8 mouse cellular contexts compared by ENCODE assay signal in genomic region chr5:36695461-36696231, GRCm38 (mm10). TPM values are rescaled to one million over a fixed set of nuclear protein-coding genes. Genes with fewer than 3 reads are reported as not detected.
DNase-seq lines count a peak whose midpoint lies in the region; ATAC-seq and TF ChIP-seq lines count a peak whose summit lies in the region.

Gene D5Ertd579e, minus strand, starts transcription at chr5:36696024.

- H3K9ac ChIP-seq in embryonic facial prominence, embryonic 14.5 days (ENCODE audit: low read depth, low read length): peak within 1 kb of the TSS; percentile 93
- H3K9ac ChIP-seq in limb, embryonic 14.5 days (ENCODE audit: low read depth, low read length, severe bottlenecking): peak within 1 kb of the TSS; percentile 91
- H3K9ac ChIP-seq in midbrain, postnatal 0 days (replicated peaks; ENCODE audit: low read length, poor library complexity, severe bottlenecking): peak within 1 kb of the TSS; percentile 87

- H3K36me3 ChIP-seq in embryonic facial prominence, embryonic 14.5 days (ENCODE audit: control insufficient read depth, insufficient read depth, low read length): peaks cover 13% of the 10 kb centered on the region; the same call in 1 of the 2 replicates
- H3K36me3 ChIP-seq in limb, embryonic 14.5 days (ENCODE audit: control insufficient read depth, insufficient read depth, low read length): no peaks in the 10 kb centered on the region
- no peaks in the 10 kb centered on the region for H3K36me3 ChIP-seq in midbrain, postnatal 0 days (ENCODE audit: insufficient read depth, low read length)

- no peaks in the 10 kb centered on the region for H3K27me3 ChIP-seq in embryonic facial prominence, embryonic 14.5 days (replicated peaks; ENCODE audit: control insufficient read depth, insufficient read depth, low read length)
- H3K27me3 ChIP-seq in limb, embryonic 14.5 days (ENCODE audit: control insufficient read depth, insufficient read depth, low read length): no peaks in the 10 kb centered on the region
- H3K27me3 ChIP-seq in midbrain, postnatal 0 days (ENCODE audit: insufficient read depth, low read length): no peaks in the 10 kb centered on the region

- peak; percentile 96 for ATAC-seq in embryonic facial prominence, embryonic 14.5 days (ENCODE audit: low read depth)
- peak; percentile 95 for ATAC-seq in limb, embryonic 14.5 days (ENCODE audit: low FRiP score, low read depth)
- peak; percentile 95 for ATAC-seq in midbrain, postnatal 0 days (ENCODE audit: low FRiP score)

- TF ChIP-seq CTCF in midbrain, postnatal 0 days (IDR thresholded peaks at IDR 0.05): no peak

- TF ChIP-seq POLR2A in limb, embryonic 14.5 days (IDR thresholded peaks at IDR 0.05; ENCODE audit: borderline replicate concordance, extremely low read depth, insufficient read depth, insufficient read length): 0 out of 2 replicates have a peak, but pooled peaks have one; percentile 16

- 0% methylated on average over 14 of the region's 104 CpGs for WGBS in embryonic facial prominence, embryonic 14.5 days
- WGBS in limb, embryonic 14.5 days: under 1% methylated on average over 55 of the region's 104 CpGs
- under 1% methylated on average over 69 of the region's 104 CpGs for WGBS in midbrain, postnatal 0 days

- H3K4me2 ChIP-seq in embryonic facial prominence, embryonic 14.5 days (ENCODE audit: low read depth, low read length): peak within 1 kb of the TSS; percentile 83
- H3K4me2 ChIP-seq in limb, embryonic 14.5 days (replicated peaks; ENCODE audit: low read depth, low read length, severe bottlenecking): peak within 1 kb of the TSS; percentile 94
- peak within 1 kb of the TSS; percentile 82 for H3K4me2 ChIP-seq in midbrain, postnatal 0 days (ENCODE audit: low read depth, low read length, poor library complexity, severe bottlenecking)

- peak within 1 kb of the TSS; percentile 89 for H3K4me3 ChIP-seq in embryonic facial prominence, embryonic 14.5 days (ENCODE audit: low read depth, low read length)
- H3K4me3 ChIP-seq in limb, embryonic 14.5 days (replicated peaks; ENCODE audit: low read length): peak within 1 kb of the TSS; percentile 66
- H3K4me3 ChIP-seq in midbrain, postnatal 0 days (ENCODE audit: low read depth, low read length): peak within 1 kb of the TSS; percentile 89

- H3K9me3 ChIP-seq in embryonic facial prominence, embryonic 14.5 days (ENCODE audit: control insufficient read depth, low read length): no peaks in the 10 kb centered on the region
- no peaks in the 10 kb centered on the region for H3K9me3 ChIP-seq in limb, embryonic 14.5 days (ENCODE audit: control insufficient read depth, low read length)
- no peaks in the 10 kb centered on the region for H3K9me3 ChIP-seq in midbrain, postnatal 0 days (ENCODE audit: low read length)

- peak; percentile 80 for DNase-seq in 3T3-L1 (ENCODE audit: low read depth, low spot score)
- DNase-seq in adrenal gland, postnatal 4 days (ENCODE audit: low spot score in 2 of 2): peak; percentile 84 to 86
- DNase-seq in embryonic facial prominence, embryonic 14.5 days (ENCODE audit: low spot score): peak; percentile 95
- DNase-seq in heart, adult 8-10 months (ENCODE audit: low spot score): peak; percentile 94
- DNase-seq in kidney, adult 9 months: peak; percentile 94
- DNase-seq in limb, embryonic 14.5 days (ENCODE audit: low spot score): peak; percentile 89
- peak; percentile 96 for DNase-seq in midbrain, postnatal 0 days (ENCODE audit: low spot score)
- peak; percentile 89 to 92 for DNase-seq in spleen, postnatal 14 days (ENCODE audit: low spot score in 2 of 2)

- peaks cover 11% of the 10 kb centered on the region; the same call in 1 of the 2 replicates for H3K4me1 ChIP-seq in embryonic facial prominence, embryonic 14.5 days (ENCODE audit: control insufficient read depth, insufficient read depth, low read length)
- peaks cover 9% of the 10 kb centered on the region for H3K4me1 ChIP-seq in limb, embryonic 14.5 days (ENCODE audit: control insufficient read depth, insufficient read depth, low read length)
- H3K4me1 ChIP-seq in midbrain, postnatal 0 days (ENCODE audit: insufficient read depth, low read length): peaks cover 10% of the 10 kb centered on the region; the same call in 1 of the 2 replicates

- peak within 1 kb of the TSS; percentile 88 for H3K27ac ChIP-seq in embryonic facial prominence, embryonic 14.5 days (replicated peaks; ENCODE audit: low read depth, low read length)
- peak within 1 kb of the TSS; percentile 85 for H3K27ac ChIP-seq in limb, embryonic 14.5 days (replicated peaks; ENCODE audit: low read depth, low read length)
- peak within 1 kb of the TSS; percentile 92 for H3K27ac ChIP-seq in midbrain, postnatal 0 days (ENCODE audit: low read depth, low read length)

RNA-seq across cellular contexts. Expression of gene D5Ertd579e, which starts in this region (rescaled TPM):
- total RNA-seq in adrenal gland, postnatal 4 days (2021): 10 to 100 TPM; 55.2 to 62.3 TPM
- polyA plus RNA-seq in embryonic facial prominence, embryonic 14.5 days (2014; fragmentation: Nextera tagmentation; extraction: Ambion mirVana): 20.7 and 21.5 TPM in 2 replicates
- total RNA-seq in heart, adult 8-10 months (2022): 10 to 100 TPM; 89.7 to 97.8 (median 92.7) TPM
- 21.2 and 21.6 TPM in 2 replicates for polyA plus RNA-seq in limb, embryonic 14.5 days (2012; rRNA removed)
- 20.8 and 24.8 TPM in 2 replicates for polyA plus RNA-seq in limb, embryonic 14.5 days (2014; fragmentation: Nextera tagmentation; extraction: Ambion mirVana)
- 71.1 and 93.4 TPM in 2 replicates for total RNA-seq in midbrain, postnatal 0 days (2014; rRNA removed)
- polyA plus RNA-seq in midbrain, postnatal 0 days (2015; fragmentation: Nextera tagmentation; extraction: Ambion mirVana): 29.2 and 34.2 TPM in 2 replicates

Comparison
In these comparisons a context has a peak if more than half of its experiments do, and no peak if none do; other contexts are left out.
1. Peak in every context shown above with its lines: DNase-seq, ATAC-seq, H3K4me3 ChIP-seq and H3K27ac ChIP-seq.